Mouse (Mus musculus): ENCODE data around the gene Tgfa. TPM values are rescaled to one million over a fixed set of nuclear protein-coding genes. Genes with fewer than 3 reads are reported as not detected.

Tgfa gene
- polyA plus RNA-seq (2014; fragmentation: Nextera tagmentation; extraction: Ambion mirVana) = 2.0 and 2.2 TPM in 2 replicates

DNA sequence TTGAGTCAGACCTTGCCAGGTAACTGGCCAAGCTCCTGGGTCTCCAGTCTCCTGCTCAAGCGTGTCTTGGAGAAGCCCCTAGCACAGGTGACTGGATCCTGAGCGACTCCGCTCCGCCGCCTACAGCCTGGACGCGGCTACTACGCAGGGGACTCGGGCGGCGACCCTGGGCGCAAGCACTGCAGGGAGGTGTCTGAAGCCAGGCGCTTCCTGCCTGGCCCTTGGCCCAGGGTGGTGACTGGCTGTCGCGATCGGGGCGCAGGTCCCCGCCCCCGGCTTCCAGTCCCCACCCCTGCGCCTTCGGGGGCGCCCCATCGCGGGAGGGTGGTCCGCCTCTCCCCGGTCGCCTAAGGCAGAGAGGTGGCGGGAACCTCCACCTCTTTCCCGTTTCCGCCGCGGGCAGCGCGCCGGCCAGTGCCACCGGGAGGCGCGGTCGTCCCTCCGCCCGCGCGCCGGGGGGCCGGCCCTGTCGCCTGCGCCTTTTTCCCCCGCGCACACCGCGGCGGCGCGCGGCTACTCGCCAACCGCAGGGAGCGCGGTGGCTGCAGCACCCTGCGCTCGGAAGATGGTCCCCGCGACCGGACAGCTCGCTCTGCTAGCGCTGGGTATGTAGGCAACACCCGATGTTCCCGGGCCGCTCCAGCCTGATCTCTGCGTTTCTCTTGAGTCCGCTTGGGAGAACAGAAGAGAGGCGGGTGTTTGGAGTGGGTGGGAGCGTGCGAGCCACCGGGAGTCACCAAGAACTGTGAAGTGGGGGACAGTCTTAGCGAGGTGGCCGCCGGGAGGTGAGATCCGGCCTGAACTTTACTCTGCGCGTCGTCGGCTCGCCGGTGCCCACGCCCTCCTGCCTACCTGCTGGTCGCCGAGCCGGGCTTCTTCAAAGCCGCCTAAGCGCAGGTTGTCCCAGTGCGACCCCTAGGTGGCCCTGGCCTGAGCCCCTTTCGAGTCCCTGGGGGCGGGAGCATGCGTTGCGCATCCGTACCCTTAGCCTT lies at the start of gene Tgfa:
Gene Tgfa (plus strand): TSS at position 283 of the 992 bp plus-strand sequence.
- peak; percentile 72 for DNase-seq (ENCODE audit: low spot score)
- H3K4me1 ChIP-seq (ENCODE audit: control insufficient read depth, insufficient read depth, low read length) = no peaks in the 10 kb centered on the region
- WGBS = under 1% methylated on average over 93 of the region's 97 CpGs
- no peaks in the 10 kb centered on the region for H3K9me3 ChIP-seq (ENCODE audit: control insufficient read depth, low read length)
- ATAC-seq (ENCODE audit: insufficient read depth, low FRiP score, low TSS enrichment) = peak; percentile 76
- peak within 1 kb of the TSS; percentile 51 for H3K9ac ChIP-seq (ENCODE audit: low read length)
- H3K4me2 ChIP-seq (ENCODE audit: low read depth) = peak within 1 kb of the TSS; percentile 80
- peak within 1 kb of the TSS; percentile 55 for H3K4me3 ChIP-seq (ENCODE audit: low read depth, low read length)
- peaks cover 31% of the 10 kb centered on the region for H3K27me3 ChIP-seq (ENCODE audit: control insufficient read depth, insufficient read depth, low read length)
- H3K36me3 ChIP-seq (ENCODE audit: control insufficient read depth, insufficient read depth, low read length) = no peaks in the 10 kb centered on the region
- H3K27ac ChIP-seq (ENCODE audit: low read depth, low read length) = no peak within 1 kb of the TSS

DNA sequence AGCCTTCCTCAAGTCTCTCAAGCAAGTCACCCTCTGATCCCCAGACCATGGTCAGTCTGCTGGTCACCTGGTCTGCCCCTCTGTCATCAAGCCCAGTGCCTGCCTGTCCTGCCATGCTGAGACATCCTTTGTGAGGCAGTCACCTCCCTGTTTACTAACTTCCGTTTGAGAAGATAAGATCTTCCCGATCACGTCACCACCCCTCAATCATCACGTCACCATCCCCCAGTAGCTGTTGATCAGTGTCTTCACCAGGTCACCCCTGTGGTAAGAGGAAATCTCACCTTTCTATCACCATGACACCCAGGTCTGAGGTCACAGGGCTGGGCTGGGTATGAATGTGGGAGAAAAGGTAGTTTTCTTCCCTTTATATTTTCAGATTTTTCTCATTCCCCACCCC lies 46.5 kb upstream of the Tgfa start:
- H3K9me3 ChIP-seq (ENCODE audit: control insufficient read depth, low read length) = no peaks in the 10 kb centered on the region
- no peaks in the 10 kb centered on the region for H3K36me3 ChIP-seq (ENCODE audit: control insufficient read depth, insufficient read depth, low read length)
- H3K4me3 ChIP-seq (ENCODE audit: low read depth, low read length) = no peak overlapping the region
- no peak overlapping the region for H3K9ac ChIP-seq (ENCODE audit: low read length)
- WGBS = 65% methylated on average over 4 of the region's 4 CpGs
- no peaks in the 10 kb centered on the region for H3K4me1 ChIP-seq (ENCODE audit: control insufficient read depth, insufficient read depth, low read length)
- no peak overlapping the region for H3K4me2 ChIP-seq (ENCODE audit: low read depth)
- H3K27me3 ChIP-seq (ENCODE audit: control insufficient read depth, insufficient read depth, low read length) = no peaks in the 10 kb centered on the region
- DNase-seq (ENCODE audit: low spot score) = no peak
- H3K27ac ChIP-seq (ENCODE audit: low read depth, low read length) = no peak overlapping the region
- no peak for ATAC-seq (ENCODE audit: insufficient read depth, low FRiP score, low TSS enrichment)

DNA sequence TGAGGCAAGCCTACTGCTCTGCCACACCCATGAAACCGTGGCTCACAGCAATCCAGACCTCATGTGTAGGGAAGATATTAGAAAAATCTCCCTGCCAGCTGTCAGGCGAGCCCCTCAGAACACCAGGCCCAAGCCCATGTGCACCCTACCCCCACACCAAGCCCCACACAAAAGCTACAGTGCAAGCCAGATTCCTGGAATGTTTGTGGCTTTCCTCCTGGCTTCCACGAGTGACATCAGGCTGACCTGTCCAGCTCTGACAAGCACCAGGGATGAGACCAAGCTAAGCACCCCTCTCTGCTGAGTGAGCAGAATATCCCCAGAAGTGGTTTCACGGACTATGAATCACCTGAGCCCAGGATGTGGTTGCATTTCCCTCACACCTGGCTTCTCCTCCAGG lies 46.0 kb upstream of the Tgfa start:
- no peak overlapping the region for H3K27ac ChIP-seq (ENCODE audit: low read depth, low read length)
- WGBS = 72% methylated on average over 4 of the region's 4 CpGs
- H3K9ac ChIP-seq (ENCODE audit: low read length) = no peak overlapping the region
- H3K36me3 ChIP-seq (ENCODE audit: control insufficient read depth, insufficient read depth, low read length) = no peaks in the 10 kb centered on the region
- H3K4me1 ChIP-seq (ENCODE audit: control insufficient read depth, insufficient read depth, low read length) = no peaks in the 10 kb centered on the region
- no peaks in the 10 kb centered on the region for H3K9me3 ChIP-seq (ENCODE audit: control insufficient read depth, low read length)
- H3K4me3 ChIP-seq (ENCODE audit: low read depth, low read length) = no peak overlapping the region
- H3K4me2 ChIP-seq (ENCODE audit: low read depth) = no peak overlapping the region
- no peak for ATAC-seq (ENCODE audit: insufficient read depth, low FRiP score, low TSS enrichment)
- DNase-seq (ENCODE audit: low spot score) = no peak
- H3K27me3 ChIP-seq (ENCODE audit: control insufficient read depth, insufficient read depth, low read length) = no peaks in the 10 kb centered on the region

DNA sequence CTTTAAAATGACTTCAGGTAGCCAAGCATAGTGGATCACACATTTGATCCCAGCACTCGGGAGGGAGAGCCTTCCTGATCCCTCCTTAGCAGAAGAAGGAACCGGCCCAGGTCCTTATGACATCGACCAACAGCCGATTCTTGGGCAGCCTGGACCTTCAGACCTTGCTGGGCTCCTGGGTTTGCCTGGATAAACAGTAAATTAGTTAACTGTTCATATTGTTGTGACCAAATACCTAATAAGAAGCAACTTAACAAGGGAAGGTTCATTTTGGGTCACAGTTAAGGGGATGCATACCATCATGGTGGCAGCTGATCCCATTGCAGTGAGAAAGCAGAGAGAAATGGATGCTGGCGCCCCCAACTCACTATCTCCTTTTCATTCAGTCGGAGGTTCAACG lies 42.3 kb upstream of the Tgfa start:
- no peaks in the 10 kb centered on the region for H3K4me1 ChIP-seq (ENCODE audit: control insufficient read depth, insufficient read depth, low read length)
- H3K9me3 ChIP-seq (ENCODE audit: control insufficient read depth, low read length) = no peaks in the 10 kb centered on the region
- DNase-seq (ENCODE audit: low spot score) (no peak), ATAC-seq (ENCODE audit: insufficient read depth, low FRiP score, low TSS enrichment) (no peak)
- H3K4me2 ChIP-seq (ENCODE audit: low read depth) = no peak overlapping the region
- 92% methylated on average over 7 of the region's 7 CpGs for WGBS
- no peak overlapping the region for H3K9ac ChIP-seq (ENCODE audit: low read length)
- H3K36me3 ChIP-seq (ENCODE audit: control insufficient read depth, insufficient read depth, low read length) = no peaks in the 10 kb centered on the region
- no peak overlapping the region for H3K4me3 ChIP-seq (ENCODE audit: low read depth, low read length)
- no peak overlapping the region for H3K27ac ChIP-seq (ENCODE audit: low read depth, low read length)
- no peaks in the 10 kb centered on the region for H3K27me3 ChIP-seq (ENCODE audit: control insufficient read depth, insufficient read depth, low read length)

DNA sequence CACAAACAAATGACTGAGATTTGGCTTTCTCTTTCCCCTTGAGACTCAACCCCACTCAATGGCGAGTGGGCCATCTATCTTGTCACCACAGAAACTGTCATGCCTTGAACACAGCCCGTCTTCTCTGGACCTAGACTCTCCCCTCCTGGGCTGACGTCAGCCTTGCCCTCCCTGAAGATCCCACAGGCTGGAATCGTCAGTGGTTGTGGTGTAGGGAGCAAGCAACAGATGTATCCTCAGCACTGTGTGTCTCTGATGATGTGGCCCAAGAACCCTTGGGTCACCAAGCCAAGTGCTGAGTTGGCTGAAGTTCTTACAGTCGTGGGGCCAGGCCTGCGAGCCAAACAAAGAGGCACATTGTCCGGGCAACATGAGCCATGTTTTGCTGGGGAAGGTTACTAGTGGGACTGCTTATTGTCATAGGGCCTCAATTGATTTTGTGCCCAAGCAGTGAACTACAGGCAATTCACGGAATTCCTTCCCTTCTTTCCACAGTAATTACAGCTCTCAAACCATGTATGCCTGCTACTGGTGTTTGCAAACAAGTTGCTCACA lies 41.5 kb upstream of the Tgfa start:
- Histone ChIP-seq H3K36me3 (ENCODE audit: control insufficient read depth, insufficient read depth, low read length) (no peaks in the 10 kb centered on the region), H3K9ac (ENCODE audit: low read length) (no peak overlapping the region), H3K4me2 (ENCODE audit: low read depth) (no peak overlapping the region), H3K27me3 (ENCODE audit: control insufficient read depth, insufficient read depth, low read length) (no peaks in the 10 kb centered on the region), H3K4me1 (ENCODE audit: control insufficient read depth, insufficient read depth, low read length) (no peaks in the 10 kb centered on the region), H3K4me3 (ENCODE audit: low read depth, low read length) (no peak overlapping the region), H3K9me3 (ENCODE audit: control insufficient read depth, low read length) (no peaks in the 10 kb centered on the region), H3K27ac (ENCODE audit: low read depth, low read length) (no peak overlapping the region)
- DNase-seq (ENCODE audit: low spot score) = no peak
- 76% methylated on average over 8 of the region's 8 CpGs for WGBS
- no peak for ATAC-seq (ENCODE audit: insufficient read depth, low FRiP score, low TSS enrichment)

DNA sequence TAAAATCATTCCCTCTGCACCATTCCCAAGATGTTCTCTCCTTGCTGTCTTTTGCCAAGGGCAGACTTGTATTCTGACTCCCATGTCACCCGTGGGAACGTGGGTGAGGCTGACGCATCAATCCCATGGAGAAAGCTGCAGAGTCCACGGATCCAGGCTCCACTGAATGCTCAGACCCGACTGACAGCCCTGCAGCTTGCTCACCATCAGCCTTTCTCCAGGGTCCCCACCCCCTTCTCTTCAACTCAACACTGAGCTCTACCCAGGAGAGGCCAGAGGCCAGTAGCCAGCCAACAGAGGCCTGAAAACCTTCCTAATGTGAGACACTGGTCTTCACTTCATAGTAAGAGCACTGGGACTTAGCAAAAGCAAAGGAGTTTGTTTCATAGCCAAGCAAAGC lies 41.0 kb upstream of the Tgfa start:
- Histone ChIP-seq H3K9me3 (ENCODE audit: control insufficient read depth, low read length) (no peaks in the 10 kb centered on the region), H3K4me3 (ENCODE audit: low read depth, low read length) (no peak overlapping the region), H3K9ac (ENCODE audit: low read length) (no peak overlapping the region), H3K36me3 (ENCODE audit: control insufficient read depth, insufficient read depth, low read length) (no peaks in the 10 kb centered on the region), H3K4me1 (ENCODE audit: control insufficient read depth, insufficient read depth, low read length) (no peaks in the 10 kb centered on the region), H3K27me3 (ENCODE audit: control insufficient read depth, insufficient read depth, low read length) (no peaks in the 10 kb centered on the region), H3K4me2 (ENCODE audit: low read depth) (no peak overlapping the region), H3K27ac (ENCODE audit: low read depth, low read length) (no peak overlapping the region)
- WGBS = 81% methylated on average over 5 of the region's 5 CpGs
- ATAC-seq (ENCODE audit: insufficient read depth, low FRiP score, low TSS enrichment) (no peak), DNase-seq (ENCODE audit: low spot score) (no peak)

DNA sequence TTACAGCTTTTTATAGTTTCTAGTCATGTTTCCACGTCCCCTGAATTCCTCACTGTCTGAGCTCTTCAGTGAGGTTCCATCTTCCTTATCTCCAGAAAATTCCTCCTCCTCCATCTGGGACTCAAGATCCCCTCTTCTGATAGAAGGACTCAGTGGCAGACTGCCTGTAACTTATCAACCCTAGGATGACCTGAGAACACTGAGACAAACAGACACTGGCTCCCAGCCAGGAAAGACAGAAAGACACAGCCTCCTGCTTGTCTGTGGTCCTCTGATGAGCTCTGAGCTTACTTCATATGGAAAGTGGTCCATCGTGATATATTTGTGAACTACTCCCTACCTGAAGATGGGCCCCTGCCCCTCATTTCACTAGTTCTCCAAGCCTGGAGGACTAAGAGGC lies 40.5 kb upstream of the Tgfa start:
- H3K9me3 ChIP-seq (ENCODE audit: control insufficient read depth, low read length) = no peaks in the 10 kb centered on the region
- ATAC-seq (ENCODE audit: insufficient read depth, low FRiP score, low TSS enrichment) (no peak), DNase-seq (ENCODE audit: low spot score) (no peak)
- no peaks in the 10 kb centered on the region for H3K4me1 ChIP-seq (ENCODE audit: control insufficient read depth, insufficient read depth, low read length)
- no peak overlapping the region for H3K4me3 ChIP-seq (ENCODE audit: low read depth, low read length)
- no peak overlapping the region for H3K4me2 ChIP-seq (ENCODE audit: low read depth)
- H3K36me3 ChIP-seq (ENCODE audit: control insufficient read depth, insufficient read depth, low read length) = no peaks in the 10 kb centered on the region
- H3K27me3 ChIP-seq (ENCODE audit: control insufficient read depth, insufficient read depth, low read length) = no peaks in the 10 kb centered on the region
- no peak overlapping the region for H3K9ac ChIP-seq (ENCODE audit: low read length)
- 89% methylated on average over 2 of the region's 2 CpGs for WGBS
- no peak overlapping the region for H3K27ac ChIP-seq (ENCODE audit: low read depth, low read length)

DNA sequence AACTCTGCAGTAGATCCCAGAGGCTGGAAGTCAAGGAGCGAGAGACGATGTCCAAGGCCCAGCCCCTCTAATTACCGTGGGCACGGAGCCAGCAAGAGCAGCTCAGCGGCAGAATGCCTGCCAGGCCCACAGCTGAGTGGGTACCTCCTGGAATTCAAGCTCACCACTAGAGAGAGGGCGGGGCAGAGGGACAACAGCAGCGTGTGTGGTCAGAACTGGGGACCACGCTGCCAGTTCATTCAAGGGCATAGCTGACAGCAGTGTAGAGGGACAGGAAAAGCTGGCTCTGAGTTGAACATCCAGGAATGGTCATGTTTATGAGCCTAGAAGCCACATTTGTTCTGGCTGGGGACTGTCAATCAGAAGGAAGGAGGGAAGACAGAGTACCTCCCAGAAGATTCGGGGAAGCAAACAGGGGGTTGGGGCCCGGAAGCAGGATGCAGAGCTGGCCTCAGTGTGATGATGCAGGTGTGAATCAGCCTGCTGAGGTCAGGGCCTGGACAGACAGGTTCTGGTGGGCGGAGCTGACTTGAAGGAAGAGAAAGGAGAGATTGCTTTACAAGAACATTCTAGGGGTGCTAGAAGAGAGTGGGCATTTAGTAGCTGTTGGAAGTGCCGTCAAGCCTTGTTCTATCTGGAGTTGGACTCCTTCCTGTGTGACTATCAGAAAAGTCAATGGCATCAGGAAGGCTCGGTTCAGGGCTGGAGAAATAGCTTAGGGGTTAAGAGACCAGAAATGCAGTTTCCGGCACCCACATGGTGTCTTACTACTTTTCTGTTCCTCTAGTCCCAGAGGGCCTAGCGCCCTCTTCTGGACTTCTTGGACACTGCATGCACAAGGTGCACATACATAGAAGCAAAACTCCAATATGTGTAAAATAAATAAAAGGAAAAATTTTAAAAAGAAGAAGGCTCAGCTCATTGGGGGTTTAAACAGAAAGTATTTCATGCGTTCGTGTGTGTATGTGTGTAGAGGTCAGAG lies 37.5 kb upstream of the Tgfa start:
- Histone ChIP-seq H3K9me3 (ENCODE audit: control insufficient read depth, low read length) (no peaks in the 10 kb centered on the region), H3K4me3 (ENCODE audit: low read depth, low read length) (no peak overlapping the region), H3K27ac (ENCODE audit: low read depth, low read length) (no peak overlapping the region), H3K9ac (ENCODE audit: low read length) (no peak overlapping the region), H3K4me2 (ENCODE audit: low read depth) (no peak overlapping the region), H3K27me3 (ENCODE audit: control insufficient read depth, insufficient read depth, low read length) (no peaks in the 10 kb centered on the region), H3K36me3 (ENCODE audit: control insufficient read depth, insufficient read depth, low read length) (no peaks in the 10 kb centered on the region), H3K4me1 (ENCODE audit: control insufficient read depth, insufficient read depth, low read length) (no peaks in the 10 kb centered on the region)
- WGBS = 81% methylated on average over 17 of the region's 17 CpGs
- no peak for DNase-seq (ENCODE audit: low spot score)
- ATAC-seq (ENCODE audit: insufficient read depth, low FRiP score, low TSS enrichment) = no peak

Data from neural tube, embryonic 11.5 days (tissue).